Mouse (Mus musculus): Measurements from ENCODE around the gene St7l. TPM values are rescaled to one million over a fixed set of nuclear protein-coding genes. Genes with fewer than 3 reads are reported as not detected.
A peak's percentile ranks its signal among the peaks of the same experiment; 100 is the strongest.
"Not testable (repeated sequence)": the region's sequence is repeated elsewhere in the genome, so short reads cannot be mapped to it uniquely, and the experiment has no call there.

The St7l gene
- polyA plus RNA-seq, 1 experiment, result 13.9 TPM

DNA sequence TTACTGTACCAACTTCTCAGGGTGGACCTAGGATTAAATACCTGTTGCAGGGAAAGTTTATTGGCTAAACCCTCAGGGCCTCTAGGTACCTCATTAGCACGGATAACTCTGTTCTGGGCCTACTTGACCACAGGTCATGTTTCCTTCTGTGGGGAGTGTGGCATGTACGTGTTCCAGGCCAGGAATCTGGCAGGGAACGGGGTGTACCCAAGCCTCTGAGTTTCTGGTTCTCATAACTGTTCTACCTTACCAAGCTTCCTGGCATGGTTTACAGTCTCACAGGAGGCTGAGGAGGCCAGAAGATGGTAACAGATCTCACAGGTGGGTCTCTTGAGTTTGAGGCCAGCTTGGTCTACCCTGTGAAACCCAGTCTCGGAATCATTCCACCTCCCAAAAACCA, 17.2 kb upstream of the St7l start:
- TF ChIP-seq POLR2A (IDR thresholded peaks at IDR 0.05; ENCODE audit: borderline replicate concordance, extremely low read depth, insufficient read depth, insufficient read length, poor library complexity, severe bottlenecking), result no peak
- no peak for TF ChIP-seq CTCF (IDR thresholded peaks at IDR 0.05; ENCODE audit: borderline replicate concordance, extremely low read depth, insufficient read depth, insufficient read length)
- no peak for DNase-seq (ENCODE audit: low read depth)

DNA sequence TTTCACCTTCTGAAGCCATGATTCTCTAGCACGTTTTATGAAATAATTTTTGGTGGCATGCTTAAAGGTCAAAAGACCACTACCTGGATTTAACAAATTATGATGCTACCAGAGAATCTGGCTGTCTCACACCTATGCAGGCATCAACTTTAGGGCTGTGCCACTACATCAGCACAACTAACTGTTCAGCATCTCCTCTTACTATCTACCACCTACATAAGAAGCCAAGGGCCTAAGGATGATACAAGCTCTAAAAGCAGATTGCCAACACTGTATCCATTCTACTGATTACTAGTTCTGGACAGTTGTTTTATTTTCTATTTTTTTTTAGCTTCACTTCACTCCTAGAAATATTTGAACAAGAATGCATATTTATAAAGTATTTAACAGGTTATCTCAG, 9.3 kb upstream of the St7l start:
- no peak for TF ChIP-seq CTCF (IDR thresholded peaks at IDR 0.05; ENCODE audit: borderline replicate concordance, extremely low read depth, insufficient read depth, insufficient read length)
- TF ChIP-seq POLR2A (IDR thresholded peaks at IDR 0.05; ENCODE audit: borderline replicate concordance, extremely low read depth, insufficient read depth, insufficient read length, poor library complexity, severe bottlenecking), result no peak
- no peak for DNase-seq (ENCODE audit: low read depth)

DNA sequence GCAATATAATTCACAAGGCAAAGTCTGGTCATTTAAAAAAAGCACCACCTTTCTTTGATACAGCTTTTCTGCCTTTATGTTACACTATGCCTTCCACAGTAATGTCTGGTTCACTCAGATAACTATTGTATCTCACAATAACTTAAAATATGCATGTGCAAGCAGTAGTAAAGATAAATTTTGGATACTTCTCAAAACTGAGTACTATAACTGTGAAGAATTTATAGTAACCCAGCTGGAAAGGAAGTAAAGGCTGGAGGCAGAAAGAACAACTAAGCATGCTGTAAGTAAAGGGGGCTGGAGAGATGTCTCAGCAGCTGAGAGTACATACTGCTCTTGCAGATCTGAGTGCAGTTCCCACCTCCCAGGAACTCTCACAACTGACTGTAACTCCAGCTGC, 8.9 kb upstream of the St7l start:
- no peak for DNase-seq (ENCODE audit: low read depth)

DNA sequence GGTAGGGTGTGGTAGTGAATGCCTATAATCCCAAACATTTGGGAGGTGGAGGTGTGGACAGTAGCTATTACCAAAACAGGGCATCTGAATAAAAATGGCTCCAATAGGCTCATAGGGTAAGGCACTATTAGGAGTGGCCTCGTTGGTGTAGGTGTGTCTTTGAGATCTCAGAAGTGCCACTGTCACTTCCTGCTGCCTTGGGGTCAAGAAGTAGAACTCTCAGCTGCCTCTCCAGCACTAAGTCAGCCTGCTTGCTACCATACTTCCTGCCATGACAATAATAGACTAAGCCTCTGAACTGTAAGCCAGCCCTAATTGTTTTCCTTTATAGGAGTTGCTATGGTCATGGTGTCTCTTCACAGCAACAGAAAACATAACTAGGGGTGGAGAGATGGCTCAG, 7.7 kb upstream of the St7l start:
- DNase-seq (ENCODE audit: low read depth), result no peak
- TF ChIP-seq CTCF (IDR thresholded peaks at IDR 0.05; ENCODE audit: borderline replicate concordance, extremely low read depth, insufficient read depth, insufficient read length) (no peak), POLR2A (IDR thresholded peaks at IDR 0.05; ENCODE audit: borderline replicate concordance, extremely low read depth, insufficient read depth, insufficient read length, poor library complexity, severe bottlenecking) (no peak)

More for the DNA sequence above, 8.9 kb upstream of the St7l start:
- no peak for TF ChIP-seq POLR2A (IDR thresholded peaks at IDR 0.05; ENCODE audit: borderline replicate concordance, extremely low read depth, insufficient read depth, insufficient read length, poor library complexity, severe bottlenecking)
- no peak for TF ChIP-seq CTCF (IDR thresholded peaks at IDR 0.05; ENCODE audit: borderline replicate concordance, extremely low read depth, insufficient read depth, insufficient read length)

DNA sequence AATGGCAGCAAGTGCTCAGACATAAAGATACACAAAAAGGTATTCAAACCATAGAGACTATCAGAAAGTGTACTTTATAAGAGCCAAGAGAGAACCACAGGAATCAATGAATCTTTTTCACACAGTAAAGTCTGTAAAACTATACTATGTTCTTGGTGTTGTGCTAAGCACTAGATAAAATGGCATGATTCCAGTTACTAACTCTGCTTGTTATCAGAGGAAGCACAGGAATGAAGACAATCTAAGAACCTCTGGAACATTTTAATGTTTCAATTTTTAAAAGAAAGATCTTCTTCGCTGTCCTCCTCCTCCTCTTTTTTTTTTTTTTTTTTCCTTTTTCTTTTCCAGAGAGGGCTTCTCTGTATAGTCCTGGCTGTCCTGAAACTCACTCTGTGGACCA, 5.2 kb upstream of the St7l start:
- TF ChIP-seq POLR2A (IDR thresholded peaks at IDR 0.05; ENCODE audit: borderline replicate concordance, extremely low read depth, insufficient read depth, insufficient read length, poor library complexity, severe bottlenecking), result no peak
- TF ChIP-seq CTCF (IDR thresholded peaks at IDR 0.05; ENCODE audit: borderline replicate concordance, extremely low read depth, insufficient read depth, insufficient read length), result no peak
- no peak for DNase-seq (ENCODE audit: low read depth)

DNA sequence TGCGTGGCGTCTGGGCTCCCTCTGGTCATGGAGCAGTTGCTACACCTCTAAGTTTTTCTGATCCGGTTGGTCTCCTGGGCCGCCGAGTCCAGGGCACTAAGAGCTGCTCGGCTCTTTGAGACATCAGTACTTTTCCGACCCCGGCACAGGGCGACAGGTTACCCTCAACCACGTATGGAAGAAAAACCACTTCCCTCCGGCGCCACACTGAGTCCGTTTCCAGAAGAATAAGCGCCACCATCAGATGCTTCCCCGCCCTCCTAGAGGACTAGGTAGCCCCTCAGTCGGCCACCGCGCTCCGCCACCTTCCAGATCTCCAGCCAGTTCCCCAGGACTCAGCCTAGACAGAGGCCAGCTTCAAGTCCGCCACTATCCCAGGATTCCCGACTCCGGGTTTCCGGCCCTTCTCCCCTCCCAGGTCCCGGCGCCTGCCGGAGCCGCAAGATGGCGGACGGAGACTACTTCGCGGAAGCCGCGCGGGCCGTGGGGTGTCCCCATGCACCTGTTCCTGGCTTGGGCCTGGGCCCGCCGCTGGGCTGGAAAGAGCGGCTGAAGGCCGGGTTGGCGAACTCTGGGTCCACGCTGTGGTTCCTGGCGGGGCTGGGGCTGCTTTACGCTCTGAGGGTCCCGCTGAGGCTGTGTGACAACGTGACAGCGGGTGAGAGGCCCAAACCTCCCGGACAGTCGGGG, 991 bp downstream of the St7l start:
- peak; percentile 96 for DNase-seq (ENCODE audit: low read depth)
- TF ChIP-seq CTCF (IDR thresholded peaks at IDR 0.05; ENCODE audit: borderline replicate concordance, extremely low read depth, insufficient read depth, insufficient read length), result no peak
- peak; percentile 82; the same call in 1 of the 2 replicates for TF ChIP-seq POLR2A (IDR thresholded peaks at IDR 0.05; ENCODE audit: borderline replicate concordance, extremely low read depth, insufficient read depth, insufficient read length, poor library complexity, severe bottlenecking)

DNA sequence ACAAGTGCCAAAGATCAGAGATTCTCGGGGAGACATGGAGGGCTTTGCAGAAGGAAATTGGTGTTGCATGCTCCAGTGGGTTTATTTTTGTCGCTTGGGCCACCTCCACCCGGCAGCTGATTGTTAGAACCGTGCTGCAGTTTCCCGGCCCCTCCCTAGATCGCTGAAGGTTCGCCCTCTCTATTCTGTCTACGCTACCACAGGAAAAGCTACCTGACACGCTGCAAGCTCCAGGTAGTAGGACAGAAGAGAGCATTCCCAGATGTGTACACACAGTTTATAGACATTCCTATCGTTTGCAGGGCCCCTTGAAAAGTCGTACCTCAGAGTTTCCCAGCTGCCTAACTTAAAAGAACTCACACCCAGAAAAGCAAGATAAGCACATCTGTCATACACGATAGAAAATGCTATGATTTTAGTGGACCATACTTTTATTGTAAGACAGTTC, 1.6 kb downstream of the St7l start:
- DNase-seq (ENCODE audit: low read depth), result no peak
- TF ChIP-seq CTCF (IDR thresholded peaks at IDR 0.05; ENCODE audit: borderline replicate concordance, extremely low read depth, insufficient read depth, insufficient read length), result no peak
- no peak for TF ChIP-seq POLR2A (IDR thresholded peaks at IDR 0.05; ENCODE audit: borderline replicate concordance, extremely low read depth, insufficient read depth, insufficient read length, poor library complexity, severe bottlenecking)

DNA sequence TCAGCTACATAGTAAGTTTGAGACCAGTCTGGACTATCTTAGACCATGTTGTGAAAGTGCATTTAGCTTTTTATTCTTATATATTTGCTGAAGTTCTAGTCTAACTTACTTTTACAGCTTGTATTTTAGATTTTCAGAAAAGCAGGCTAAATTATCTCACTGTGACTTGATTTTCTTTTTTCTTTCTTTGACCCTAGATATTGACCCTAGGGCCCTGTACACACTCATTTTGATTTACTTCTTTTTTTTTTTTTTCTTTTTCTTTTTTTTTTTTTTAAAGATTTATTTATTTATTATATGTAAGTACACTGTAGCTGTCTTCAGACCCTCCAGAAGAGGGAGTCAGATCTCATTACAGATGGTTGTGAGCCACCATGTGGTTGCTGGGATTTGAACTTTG, 2.9 kb downstream of the St7l start:
- not testable (repeated sequence) for DNase-seq (ENCODE audit: low read depth)

DNA sequence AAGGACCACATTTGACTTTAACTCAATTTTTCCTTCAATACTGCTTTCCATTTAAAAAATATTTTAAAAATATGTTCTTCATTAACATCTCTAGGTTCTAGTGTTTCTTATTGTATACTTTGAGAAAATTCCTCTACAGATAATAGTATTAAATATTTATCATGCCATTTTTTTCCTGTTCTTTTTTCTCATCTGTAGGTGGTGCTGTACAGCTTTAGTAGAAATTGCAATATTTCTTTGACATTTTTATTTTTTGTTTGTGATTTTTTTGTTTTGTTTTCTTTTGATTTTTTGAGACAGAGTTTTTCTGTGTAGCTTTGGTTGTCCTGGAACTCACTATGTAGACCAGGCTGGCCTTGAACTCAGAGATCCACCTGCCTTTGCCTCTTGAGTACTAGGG, 5.8 kb downstream of the St7l start:
- TF ChIP-seq POLR2A (IDR thresholded peaks at IDR 0.05; ENCODE audit: borderline replicate concordance, extremely low read depth, insufficient read depth, insufficient read length, poor library complexity, severe bottlenecking) (no peak), CTCF (IDR thresholded peaks at IDR 0.05; ENCODE audit: borderline replicate concordance, extremely low read depth, insufficient read depth, insufficient read length) (no peak)
- no peak for DNase-seq (ENCODE audit: low read depth)

DNA sequence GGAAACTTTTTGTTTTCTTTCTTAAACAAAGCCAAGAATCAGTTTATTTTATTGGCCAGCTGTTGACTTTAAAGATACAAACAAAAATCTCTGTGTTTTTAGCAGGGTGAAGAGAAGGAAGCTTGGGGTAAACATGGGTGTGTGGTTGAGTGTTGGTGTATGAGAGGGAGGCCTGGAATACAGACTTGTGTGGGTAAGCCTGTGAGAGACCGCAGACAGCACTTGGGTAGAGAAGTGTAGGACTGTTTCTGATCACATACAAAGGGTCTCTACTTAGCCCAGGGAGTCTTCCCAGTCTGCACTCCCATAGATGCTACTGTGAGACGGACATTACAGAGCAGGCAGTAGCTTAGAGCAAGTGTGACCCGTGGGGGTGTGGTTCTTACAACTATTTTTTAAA, 24.8 kb downstream of the St7l start:
- DNase-seq (ENCODE audit: low read depth), result no peak
- no peak for TF ChIP-seq CTCF (IDR thresholded peaks at IDR 0.05; ENCODE audit: borderline replicate concordance, extremely low read depth, insufficient read depth, insufficient read length)
- no peak for TF ChIP-seq POLR2A (IDR thresholded peaks at IDR 0.05; ENCODE audit: borderline replicate concordance, extremely low read depth, insufficient read depth, insufficient read length, poor library complexity, severe bottlenecking)

DNA sequence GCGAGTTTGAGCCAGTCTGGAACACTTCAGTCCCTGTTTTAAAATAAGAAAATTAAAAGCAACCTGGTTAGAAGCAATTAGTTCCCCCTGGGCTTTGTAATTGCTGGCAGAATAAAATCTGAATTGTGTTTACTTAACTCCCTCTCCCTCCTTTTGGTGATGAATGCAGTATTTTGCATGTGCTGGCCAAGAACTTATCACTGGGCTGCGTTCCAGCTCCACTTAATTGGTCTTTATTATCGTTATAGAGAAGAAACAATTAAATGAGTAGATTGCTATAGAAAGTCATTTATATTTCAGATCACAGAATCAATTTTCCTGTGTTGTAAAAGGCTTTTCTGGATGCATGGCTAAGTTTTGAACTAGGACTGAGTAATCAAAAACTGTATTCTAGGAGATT, 32.3 kb downstream of the St7l start:
- DNase-seq (ENCODE audit: low read depth), result peak; percentile 72
- no peak for TF ChIP-seq CTCF (IDR thresholded peaks at IDR 0.05; ENCODE audit: borderline replicate concordance, extremely low read depth, insufficient read depth, insufficient read length)
- no peak for TF ChIP-seq POLR2A (IDR thresholded peaks at IDR 0.05; ENCODE audit: borderline replicate concordance, extremely low read depth, insufficient read depth, insufficient read length, poor library complexity, severe bottlenecking)

DNA sequence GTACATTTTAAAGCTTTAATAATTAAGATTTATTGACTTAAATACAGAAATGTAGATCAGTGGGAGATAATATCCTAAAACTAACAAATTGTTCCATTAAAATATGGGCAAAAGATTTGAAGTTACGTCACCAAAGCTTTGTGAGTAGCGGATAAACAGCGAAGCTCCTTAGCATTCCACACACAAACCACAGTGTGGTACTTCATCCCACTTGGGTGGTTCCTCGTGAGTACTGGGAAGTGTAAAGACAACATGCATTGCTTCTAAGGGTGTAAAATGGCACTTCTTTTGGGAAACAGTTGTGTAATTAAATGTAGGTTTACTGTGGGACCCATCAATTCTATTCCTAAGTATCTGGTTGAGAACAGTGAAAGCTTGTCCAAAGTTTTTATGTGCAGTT, 37.3 kb downstream of the St7l start:
- no peak for TF ChIP-seq POLR2A (IDR thresholded peaks at IDR 0.05; ENCODE audit: borderline replicate concordance, extremely low read depth, insufficient read depth, insufficient read length, poor library complexity, severe bottlenecking)
- TF ChIP-seq CTCF (IDR thresholded peaks at IDR 0.05; ENCODE audit: borderline replicate concordance, extremely low read depth, insufficient read depth, insufficient read length), result no peak
- DNase-seq (ENCODE audit: low read depth), result no peak
